Mouse (Mus musculus): Measurements from ENCODE around the gene Meioc.
"Not testable (repeated sequence)": the region's sequence is repeated elsewhere in the genome, so short reads cannot be mapped to it uniquely, and the experiment has no call there.

Meioc gene

DNA sequence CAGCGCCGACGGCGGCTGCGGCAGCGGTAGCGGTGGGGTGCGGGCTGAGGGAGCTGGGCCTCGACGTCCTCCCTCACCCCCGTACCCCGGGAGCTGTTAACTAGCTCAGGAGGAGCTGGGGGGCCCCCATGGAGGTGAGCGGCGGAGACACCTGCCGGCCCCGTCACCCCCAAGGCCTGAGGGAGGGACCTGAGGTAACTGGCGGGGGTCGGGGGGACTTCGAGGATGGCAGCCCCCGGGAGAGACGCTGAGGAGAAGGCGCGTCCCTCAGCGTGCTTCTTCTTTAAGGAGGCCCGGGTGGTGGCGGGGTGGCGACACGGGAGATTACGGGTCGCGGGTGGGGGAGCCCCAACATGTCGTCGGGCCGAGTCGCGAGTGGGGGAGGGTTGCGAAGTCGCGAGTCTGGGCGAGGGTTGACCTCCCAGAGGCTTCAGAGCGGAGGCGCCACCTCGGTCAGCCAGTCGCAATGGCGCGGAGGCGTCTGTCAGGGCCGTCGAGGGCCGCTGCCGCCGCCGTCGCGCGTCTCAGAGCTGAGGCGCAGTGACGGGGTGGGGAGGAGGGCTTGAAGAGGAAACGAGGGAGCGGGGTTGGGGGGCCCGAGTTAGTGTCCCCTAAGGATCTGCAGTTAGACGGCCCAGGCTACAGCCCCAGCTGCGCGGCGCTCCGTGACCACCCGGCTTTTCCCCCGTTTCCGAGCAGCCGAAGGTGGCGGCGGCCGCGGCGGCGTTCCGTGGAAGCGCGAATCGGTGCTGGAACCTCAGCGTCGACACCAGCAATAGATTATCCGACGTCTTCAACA is 2.3 kb downstream of the Meioc start:
- DNase-seq (ENCODE audit: extremely low read depth, low read depth): no peak

DNA sequence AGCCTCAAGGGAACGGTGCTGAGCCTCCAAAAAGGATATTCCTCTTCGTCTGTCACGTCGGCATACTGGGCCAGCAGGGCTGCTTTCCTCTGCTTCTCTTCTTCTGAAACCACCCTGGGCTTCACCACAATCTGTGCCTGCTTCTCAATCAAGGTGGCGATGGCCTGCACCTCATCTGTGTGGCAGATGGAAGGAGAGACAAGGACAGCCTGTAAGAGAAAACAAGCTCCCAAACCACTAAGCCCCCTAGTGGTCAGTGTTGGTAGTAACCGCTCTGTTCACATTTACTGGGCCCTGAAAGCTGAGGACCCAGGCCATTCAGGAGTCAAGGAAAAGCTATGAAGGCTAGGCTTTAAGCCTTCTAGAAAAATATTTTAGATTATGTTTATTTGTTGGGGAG is 26.6 kb downstream of the Meioc start:
- DNase-seq (ENCODE audit: extremely low read depth, low read depth): peak; percentile 46

DNA sequence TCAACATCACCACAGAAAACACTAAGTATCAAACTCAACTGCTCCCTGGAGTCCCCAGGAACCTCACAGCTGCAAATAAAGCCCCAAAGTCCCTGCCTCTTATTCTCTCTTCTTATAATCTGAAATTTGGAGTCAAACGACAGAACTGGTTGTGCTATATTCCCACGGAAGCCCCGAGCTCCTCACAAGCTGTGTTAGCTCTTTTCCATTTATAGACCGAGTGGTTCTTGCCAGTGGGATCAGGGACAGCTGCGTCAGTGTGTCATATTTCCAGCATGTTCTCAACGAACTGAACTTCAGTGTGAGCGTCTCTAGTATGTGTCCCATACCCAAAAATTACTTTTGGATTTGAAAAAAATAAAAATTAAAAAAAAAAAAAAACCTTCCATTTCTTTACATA is 31.8 kb downstream of the Meioc start:
- no peak for DNase-seq (ENCODE audit: extremely low read depth, low read depth)

DNA sequence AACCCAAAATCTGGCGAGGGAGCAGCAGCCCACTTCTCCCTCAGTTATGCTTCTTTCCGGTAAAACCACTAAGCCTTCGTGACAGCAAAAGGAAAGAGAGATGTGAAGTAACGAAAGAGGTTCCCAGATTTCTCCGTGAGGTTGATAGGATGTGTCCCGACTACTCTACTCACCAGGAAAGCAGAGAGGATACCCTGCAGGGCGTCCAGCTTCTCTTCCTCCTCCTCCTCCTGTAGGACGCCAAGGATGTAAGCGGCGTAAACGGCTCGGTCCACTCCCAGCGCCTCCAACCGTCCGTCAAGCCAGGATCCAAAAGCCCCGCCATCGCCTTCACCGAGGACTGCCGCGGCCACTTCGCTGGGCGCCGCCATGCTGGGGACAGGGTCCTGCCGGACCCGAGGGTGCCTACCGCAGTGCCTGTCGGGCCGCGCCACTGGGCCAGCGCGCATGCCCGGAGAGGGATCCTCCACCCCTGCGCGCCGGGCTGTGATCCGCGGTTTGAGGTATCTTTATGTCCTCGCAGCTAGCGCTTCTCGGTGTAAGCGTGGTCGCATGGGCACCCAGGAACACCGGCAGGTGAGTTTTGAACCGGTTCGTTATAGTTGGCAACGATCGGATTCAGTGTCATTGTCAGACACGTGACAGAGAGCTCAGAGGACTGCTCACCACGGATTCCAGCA is 34.0 kb downstream of the Meioc start, which contains the start of gene Ccdc43:
Gene Ccdc43 (minus strand): TSS at position 445 of the 680 bp plus-strand sequence.
- peak; percentile 33 for DNase-seq (ENCODE audit: extremely low read depth, low read depth)

DNA sequence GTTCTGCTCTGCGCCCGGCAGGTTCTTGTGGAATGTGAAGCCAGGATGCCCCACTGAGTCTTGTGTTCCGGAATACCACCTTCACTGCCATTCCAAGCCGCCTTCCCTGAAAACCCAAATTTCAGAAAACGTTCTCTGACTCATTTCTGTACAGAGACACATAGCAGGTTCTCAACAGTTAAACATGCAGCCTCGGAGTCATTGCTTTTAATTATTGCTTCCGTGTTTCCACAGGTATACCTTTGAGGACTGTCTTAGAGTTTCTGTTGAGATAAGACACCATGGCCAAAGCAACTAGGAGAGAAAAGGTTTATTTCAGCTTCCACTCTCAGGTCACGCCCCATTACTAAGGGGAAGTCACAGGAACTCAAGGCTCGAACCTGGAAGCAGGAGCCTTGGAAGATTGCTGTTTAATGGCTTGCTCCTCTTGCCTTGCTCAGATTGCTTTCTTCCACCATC is 34.5 kb downstream of the Meioc start:
- DNase-seq (ENCODE audit: extremely low read depth, low read depth): peak; percentile 22

DNA sequence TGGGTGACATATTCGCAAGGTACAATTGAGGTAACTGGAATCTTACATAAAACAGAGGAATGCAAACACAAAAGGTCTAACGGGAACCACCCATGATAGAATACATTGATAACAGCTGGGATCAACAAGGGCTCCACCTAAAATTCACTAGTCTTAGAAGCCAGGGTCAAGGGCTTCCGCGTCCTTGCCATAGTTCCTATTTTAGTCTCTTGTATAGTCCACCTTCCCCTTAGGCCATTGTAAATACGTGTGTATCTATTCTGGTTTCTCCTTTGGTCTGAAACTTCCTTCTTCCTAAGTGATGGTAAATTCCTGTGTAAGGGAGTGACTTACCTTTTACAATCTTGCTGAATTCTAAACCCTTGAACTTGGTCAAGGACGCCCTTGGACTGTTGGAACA is 38.7 kb downstream of the Meioc start:
- DNase-seq (ENCODE audit: extremely low read depth, low read depth): not testable (repeated sequence)

DNA sequence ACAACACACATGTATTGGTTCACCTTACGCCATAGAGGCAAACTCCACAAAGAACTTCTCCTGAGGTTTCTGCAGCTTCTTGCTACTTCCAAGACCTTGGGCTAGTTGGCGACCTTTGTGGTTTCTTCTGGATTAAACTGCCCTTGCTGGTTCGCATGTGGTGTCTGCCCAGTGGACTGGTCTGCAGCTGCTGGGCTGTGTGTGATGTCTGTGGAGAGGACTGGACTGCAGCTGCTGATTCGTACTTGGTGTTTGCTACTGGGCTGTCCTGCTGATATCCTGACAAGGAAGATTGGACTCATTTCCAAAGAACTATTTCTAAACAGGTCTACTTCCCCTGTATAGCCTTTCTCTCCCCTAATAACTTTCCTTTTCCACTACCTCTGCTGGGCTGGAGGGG is 48.9 kb downstream of the Meioc start:
- no peak for DNase-seq (ENCODE audit: extremely low read depth, low read depth)

DNA sequence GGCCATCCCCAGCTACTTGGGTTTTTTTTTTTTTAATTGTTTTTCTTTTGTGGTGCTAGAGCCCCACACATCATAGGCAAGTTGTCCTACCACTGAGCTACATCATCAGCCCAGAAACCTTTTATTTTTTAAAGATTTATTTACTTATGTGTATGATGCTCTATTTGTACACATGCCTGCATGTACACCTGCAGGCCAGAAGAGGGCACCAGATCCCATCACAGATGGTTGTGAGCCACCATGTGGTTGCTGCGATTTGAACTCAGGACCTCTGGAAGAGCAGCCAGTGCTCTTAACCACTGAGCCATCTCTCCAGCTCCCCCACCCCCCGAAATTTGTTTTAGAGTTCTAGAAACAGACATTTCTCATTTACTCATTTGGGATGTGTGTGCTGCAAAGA is 51.1 kb downstream of the Meioc start:
- not testable (repeated sequence) for DNase-seq (ENCODE audit: extremely low read depth, low read depth)

DNA sequence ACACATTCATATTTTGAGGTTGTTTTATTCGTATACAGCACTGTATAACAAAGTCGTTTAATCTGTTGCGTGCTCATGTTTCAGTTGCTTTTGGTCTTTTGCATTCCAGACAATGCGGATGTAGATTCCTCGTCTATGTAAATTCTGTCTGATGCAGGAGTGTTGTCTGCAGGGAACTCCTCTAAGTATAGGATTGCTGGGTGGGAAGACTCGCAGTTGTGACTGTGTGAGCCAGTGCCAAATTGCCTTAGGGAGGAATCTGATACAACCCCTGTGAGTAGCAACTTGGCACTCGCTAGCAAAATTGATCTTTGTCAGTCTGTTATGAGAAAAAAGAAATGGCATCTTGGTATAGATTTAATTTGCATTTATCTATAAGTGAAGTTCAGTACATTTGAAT is 52.6 kb downstream of the Meioc start:
- no peak for DNase-seq (ENCODE audit: extremely low read depth, low read depth)

DNA sequence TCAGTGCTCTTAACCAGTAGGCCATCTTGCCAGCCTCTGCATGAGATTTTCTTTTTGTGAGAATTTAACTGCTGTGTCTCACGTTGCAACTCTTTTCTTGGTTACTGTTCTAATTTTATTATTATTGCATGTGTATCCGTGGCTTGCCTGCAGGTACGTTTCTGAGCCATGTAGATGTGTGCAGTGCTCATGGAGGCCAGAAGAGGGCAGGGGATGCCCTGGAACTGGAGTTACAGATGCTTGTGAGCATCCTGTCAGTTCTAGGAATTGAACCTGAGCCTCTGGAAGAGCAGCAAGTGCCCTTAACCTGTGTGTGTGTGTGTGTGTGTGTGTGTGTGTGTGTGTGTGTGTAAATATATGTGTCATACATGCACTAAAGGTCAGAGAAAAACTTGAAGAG is 62.1 kb downstream of the Meioc start:
- no peak for DNase-seq (ENCODE audit: extremely low read depth, low read depth)

DNA sequence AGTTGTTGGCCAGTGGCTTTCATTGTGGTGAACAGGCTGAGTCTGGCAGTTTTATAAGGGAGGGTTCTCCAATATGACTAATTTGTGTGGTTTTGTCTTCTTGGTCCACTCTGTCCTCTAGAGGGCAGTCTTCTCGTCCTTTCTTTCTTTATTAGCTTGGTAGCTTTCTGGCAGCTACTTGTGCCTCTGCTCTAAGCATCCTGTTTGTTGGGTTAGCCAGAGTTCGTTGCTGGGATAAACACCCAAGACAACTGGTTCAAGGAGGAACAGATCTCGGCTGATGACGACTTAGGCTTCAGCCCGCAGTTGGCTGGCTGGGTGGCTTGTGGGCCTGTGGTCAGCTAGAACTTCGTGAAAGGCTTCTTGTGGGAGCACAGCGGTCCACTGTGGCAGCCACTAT is 65.1 kb downstream of the Meioc start:
- peak; percentile 61 for DNase-seq (ENCODE audit: extremely low read depth, low read depth)

DNA sequence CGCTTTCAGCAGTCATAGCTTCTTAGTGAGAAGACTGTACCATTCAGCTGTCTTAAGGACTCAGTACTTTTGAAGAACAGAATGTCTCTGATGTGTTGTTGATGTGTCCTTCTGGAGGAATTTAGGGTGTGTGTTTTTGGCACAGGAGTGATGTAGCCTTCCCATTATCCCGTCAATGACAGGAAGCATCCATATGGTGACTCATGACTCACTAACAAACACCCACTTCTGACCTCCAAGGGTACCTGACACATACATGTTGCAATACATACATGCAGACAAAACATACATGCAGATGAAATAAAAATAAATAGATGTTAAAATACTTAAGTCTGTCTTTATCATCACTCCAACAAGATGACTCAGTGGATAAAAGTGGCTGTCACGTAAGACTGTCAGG is 66.3 kb downstream of the Meioc start:
- DNase-seq (ENCODE audit: extremely low read depth, low read depth): no peak

DNA sequence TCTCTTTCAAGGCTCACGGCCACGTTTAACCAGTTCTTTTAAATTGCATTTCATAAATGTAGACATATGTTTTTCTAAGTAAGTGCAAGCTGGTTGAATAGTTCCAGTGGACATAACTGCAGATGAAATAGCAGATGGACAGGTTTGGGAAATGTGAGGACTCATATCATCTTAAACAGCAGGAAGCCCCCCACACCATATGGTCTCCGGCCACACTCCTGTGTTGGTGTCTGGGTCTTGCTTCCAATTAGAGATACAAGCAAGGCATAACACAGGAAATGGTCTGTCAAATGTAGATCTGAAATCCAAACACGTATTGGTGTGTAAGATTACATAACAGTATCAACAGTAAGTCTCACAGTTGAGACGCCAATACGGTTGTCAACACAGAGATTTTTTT is 67.8 kb downstream of the Meioc start:
- DNase-seq (ENCODE audit: extremely low read depth, low read depth): no peak
